Mouse (Mus musculus) skeletal muscle tissue, postnatal 0 days (tissue): ENCODE results near the gene Klra8. TPM values are rescaled to one million over a fixed set of nuclear protein-coding genes. Genes with fewer than 3 reads are reported as not detected.

Experiments used
- polyA plus RNA-seq: library from polyadenylated mRNA; unstranded; fragments of >200 nt; fragmentation: Nextera tagmentation; extraction: Ambion mirVana; gene quantifications from 2 replicates; pipeline ENCODE4 v1.2.1, GENCODE M21; 2015

The Klra8 gene
- not detected in 2 replicates for polyA plus RNA-seq

GRCm38 (mm10) chr6:130129798-130130197 is at the start of gene Klra8:
Klra8 (minus strand) TSS chr6:130129898.

GRCm38 (mm10) chr6:130067171-130067570 is 62.5 kb downstream of the Klra8 start, which contains the start of gene Klra4:
Klra4 (minus strand) TSS chr6:130067271.

Other genes with a start within 250 kb of the Klra8 start
- not detected in 2 replicates for gene Klra5, start 212.2 kb downstream of the Klra8 start, polyA plus RNA-seq
- not detected in 2 replicates for gene Klra6, start 102.9 kb downstream of the Klra8 start, polyA plus RNA-seq
- gene Klra4, start 62.6 kb downstream of the Klra8 start, polyA plus RNA-seq: not detected in 2 replicates
- gene Klra9, start 63.2 kb upstream of the Klra8 start, polyA plus RNA-seq: not detected in 2 replicates
- not detected in 2 replicates for gene Klra7, start 103.4 kb upstream of the Klra8 start, polyA plus RNA-seq
- not detected in 2 replicates for gene Klra10, start 152.0 kb upstream of the Klra8 start, polyA plus RNA-seq
- not detected in 2 replicates for gene Klra3, start 207.7 kb upstream of the Klra8 start, polyA plus RNA-seq